In genomic region chr17:65586892-65587291, GRCm38 (mm10) we compare ENCODE assay signal across 23 mouse cellular contexts. TPM values are rescaled to one million over a fixed set of nuclear protein-coding genes. Genes with fewer than 3 reads are reported as not detected.
"Had no signal": no experiment of that assay in that cellular context is flagged by ENCODE, and none has a peak within 500 bp of the region (broad histone marks: within the 10 kb centered on the region; RNA-seq: fewer than 3 reads in every experiment).

No protein-coding gene starts in this region.

- H3K4me1 ChIP-seq: liver, embryonic 15.5 days; lung, embryonic 15.5 days had no signal

- DNase-seq: kidney, postnatal 25 days; layer of hippocampus, postnatal 36 days; lung, adult 18-20 months; lung, postnatal 10 days; lung, postnatal 36 days; midbrain, embryonic 14.5 days; thymus, adult 18-20 months; thymus, postnatal 36 days had no signal

- ATAC-seq: liver, embryonic 12.5 days had no signal

- H3K9ac ChIP-seq: liver, embryonic 12.5 days; liver, embryonic 15.5 days; lung, embryonic 15.5 days had no signal

- H3K4me2 ChIP-seq: liver, embryonic 12.5 days; liver, embryonic 15.5 days; lung, embryonic 15.5 days; midbrain, embryonic 11.5 days had no signal

- H3K27ac ChIP-seq: kidney, postnatal 0 days; layer of hippocampus, adult 2 months; left cerebral cortex, adult 2 months; liver, embryonic 12.5 days; liver, embryonic 15.5 days; lung, embryonic 15.5 days had no signal

- H3K4me3 ChIP-seq: layer of hippocampus, adult 2 months; left cerebral cortex, adult 2 months; liver, embryonic 12.5 days; liver, embryonic 15.5 days; lung, embryonic 15.5 days; megakaryocyte, embryonic 14.5 days had no signal

- H3K27me3 ChIP-seq: liver, embryonic 12.5 days; liver, embryonic 15.5 days; lung, embryonic 15.5 days; megakaryocyte, embryonic 14.5 days had no signal

- H3K9me3 ChIP-seq: liver, embryonic 12.5 days; liver, embryonic 15.5 days; lung, embryonic 15.5 days; megakaryocyte, embryonic 14.5 days had no signal

RNA-seq across cellular contexts. Expression of gene Tmem232, which starts 46.3 kb away (rescaled TPM):
- polyA plus RNA-seq: large intestine, adult 2 months; liver, embryonic 12.5 days; liver, embryonic 15.5 days; midbrain, embryonic 11.5 days; midbrain, embryonic 14.5 days; neural tube, embryonic 11.5 days; small intestine, adult 2 months; spleen, adult 2 months; stomach, embryonic 16.5 days had no signal

RNA-seq across cellular contexts. Expression of gene Txndc2, which starts 55.1 kb away (rescaled TPM):
- total RNA-seq: layer of hippocampus, adult 2 months; layer of hippocampus, postnatal 36 days; midbrain, postnatal 0 days had no signal
- polyA plus RNA-seq: kidney, postnatal 0 days; large intestine, adult 2 months; limb, embryonic 11.5 days; liver, embryonic 12.5 days; liver, embryonic 15.5 days; lung, embryonic 15.5 days; midbrain, postnatal 0 days; small intestine, adult 2 months; spleen, adult 2 months; stomach, embryonic 16.5 days had no signal
